8 mouse cellular contexts compared by ENCODE assay signal in genomic region chr13:76844629-76845255, GRCm38 (mm10).
DNase-seq lines count a peak whose midpoint lies in the region.

No protein-coding gene starts in this region.

- 52% methylated on average over 8 of the region's 8 CpGs for WGBS in large intestine, adult 2 months

- DNase-seq in CD4-positive, CD25-positive, alpha-beta regulatory T cell, adult 2 months (ENCODE audit: low read depth, low spot score), result peak; percentile 65
- peak; percentile 63 for DNase-seq in ZHBTc4 (ENCODE audit: low read depth, low spot score)
- DNase-seq in cerebellum, postnatal 25 days, result peak; percentile 70 to 79
- peak; percentile 20 for DNase-seq in heart, adult 8-10 months (ENCODE audit: low spot score)
- peak; percentile 4 for DNase-seq in large intestine, adult 2 months (ENCODE audit: low read depth, low spot score)
- DNase-seq in lung, postnatal 25 days (ENCODE audit: low spot score), result peak; percentile 16
- peak; percentile 38 for DNase-seq in retina, adult 2 months (ENCODE audit: low read depth, low spot score)
- peak; percentile 73 for DNase-seq in thymus, postnatal 4 days

Comparison
In these comparisons a context has a peak if more than half of its experiments do, and no peak if none do; other contexts are left out.
1. Peak in every context shown above with its lines: DNase-seq.
2. DNase-seq: peak in every context shown above with its lines; median percentile 74 in cerebellum, postnatal 25 days; 73 in thymus, postnatal 4 days; 65 in CD4-positive, CD25-positive, alpha-beta regulatory T cell, adult 2 months; 63 in ZHBTc4; 38 in retina, adult 2 months; 20 in heart, adult 8-10 months; 16 in lung, postnatal 25 days; 4 in large intestine, adult 2 months.